Mouse (Mus musculus) intestine, embryonic 16.5 days (tissue): Measurements from ENCODE around the gene Dusp23. TPM values are rescaled to one million over a fixed set of nuclear protein-coding genes. Genes with fewer than 3 reads are reported as not detected.

ENCODE experiments used
- ATAC-seq: fragments of 200-750 bp; cut with Nextera tagmentation; 2 replicates; pipeline ENCODE4 v1.8.0; 2017; ENCODE audit warnings: moderate TSS enrichment, moderate library complexity
- H3K27ac ChIP-seq: fragments of 300-500 bp; sonication (generic); 2 replicates; pipeline ENCODE4 v1.5.1; 2014; ENCODE audit warnings: mild to moderate bottlenecking, low read length
- H3K27me3 ChIP-seq: fragments of 300-500 bp; sonication (generic); replicated peaks from 2 replicates; pipeline ENCODE4 v1.6.1; 2014; ENCODE audit warnings: low read length, control low read depth, mixed read lengths; ENCODE audit not compliant: control insufficient read depth, insufficient read depth
- H3K36me3 ChIP-seq: fragments of 300-500 bp; sonication (generic); 2 replicates; pipeline ENCODE4 v1.6.1; 2014; ENCODE audit warnings: low read length, control low read depth; ENCODE audit not compliant: control insufficient read depth, insufficient read depth
- H3K4me1 ChIP-seq: fragments of 300-500 bp; sonication (generic); 2 replicates; pipeline ENCODE4 v1.6.1; 2014; ENCODE audit warnings: low read length, control low read depth, mixed read lengths; ENCODE audit not compliant: control insufficient read depth, insufficient read depth
- H3K4me2 ChIP-seq: fragments of 300-500 bp; sonication (generic); 2 replicates; pipeline ENCODE4 v1.6.1; 2014; ENCODE audit warnings: low read depth, low read length, control low read depth
- H3K4me3 ChIP-seq: fragments of 300-500 bp; sonication (generic); 2 replicates; pipeline ENCODE4 v1.5.1; 2014; ENCODE audit warnings: mild to moderate bottlenecking, low read length
- H3K9ac ChIP-seq: fragments of 300-500 bp; sonication (generic); 2 replicates; pipeline ENCODE4 v1.6.1; 2014; ENCODE audit warnings: low read depth, low read length
- H3K9me3 ChIP-seq: fragments of 300-500 bp; sonication (generic); 2 replicates; pipeline ENCODE4 v1.6.1; 2016; ENCODE audit warnings: low read length, control low read depth; ENCODE audit not compliant: control insufficient read depth
- WGBS: fragments of 180-500 bp; shearing (Covaris S2); extraction: QIAGEN DNeasy Blood & Tissue Kit; methylation state at CpG from one replicate; pipeline ENCODE4 v1.1.7; 2014; 5-methylcytosine and 5-hydroxymethylcytosine counted together
- polyA plus RNA-seq: library from polyadenylated mRNA; unstranded; fragments of >200 nt; fragmentation: Nextera tagmentation; extraction: Ambion mirVana; gene quantifications from 2 replicates; pipeline ENCODE4 v1.2.1, GENCODE M21; 2015

The Dusp23 gene
- polyA plus RNA-seq, result 14.1 and 15.8 TPM in 2 replicates

DNA sequence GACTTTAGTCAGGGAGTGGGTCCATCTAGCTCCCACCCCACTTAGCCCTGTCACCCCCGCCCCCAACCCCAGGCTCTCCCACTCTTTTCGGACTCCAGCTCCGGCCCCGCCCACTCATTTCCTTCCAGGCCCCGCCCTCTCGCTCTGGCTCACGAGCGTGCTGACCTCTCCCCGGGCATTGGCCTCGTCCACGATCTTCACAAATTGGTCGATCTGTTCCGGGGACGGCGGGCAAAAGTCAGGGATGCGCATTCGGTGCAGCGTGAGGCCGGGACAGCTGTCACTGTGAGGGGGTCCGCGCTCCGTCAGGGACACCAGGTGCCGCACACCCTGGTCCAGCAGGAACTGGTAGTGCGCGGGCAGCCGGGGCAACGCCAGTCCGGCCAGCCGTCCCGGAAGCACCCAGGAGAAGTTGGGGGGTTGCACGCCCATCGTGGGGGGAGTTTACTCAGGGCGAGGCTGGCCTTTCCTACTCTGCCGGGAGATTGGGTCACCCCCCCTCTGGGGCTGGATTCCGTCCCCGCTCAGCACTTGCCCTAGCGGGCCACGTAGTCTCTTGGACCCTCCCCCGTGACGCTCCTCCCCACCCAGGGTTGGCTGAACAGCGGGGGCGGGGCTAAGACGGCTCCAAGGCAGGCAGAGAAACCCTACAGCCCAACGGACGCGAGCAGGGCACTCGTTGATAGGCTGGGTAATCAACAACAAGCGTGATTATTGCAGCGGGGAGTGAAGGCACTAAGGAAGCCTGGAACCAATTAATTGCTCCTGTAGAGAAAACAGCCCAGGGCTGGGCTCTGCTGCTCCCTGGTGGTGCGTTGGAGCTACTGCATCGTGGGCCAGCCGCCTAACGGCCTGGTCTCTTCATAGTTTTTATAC is at the start of gene Dusp23:
Gene Dusp23, minus strand, starts transcription at position 512 of the 876 bp plus-strand sequence.
- no peaks in the 10 kb centered on the region for H3K27me3 ChIP-seq
- H3K27ac ChIP-seq, result peak within 1 kb of the TSS; percentile 95
- peak within 1 kb of the TSS; percentile 82 for H3K4me3 ChIP-seq
- peak within 1 kb of the TSS; percentile 58 for H3K4me2 ChIP-seq
- H3K9me3 ChIP-seq, result peaks cover 2% of the 10 kb centered on the region; the same call in 1 of the 2 replicates
- under 1% methylated on average over 53 of the region's 53 CpGs for WGBS
- H3K36me3 ChIP-seq, result no peaks in the 10 kb centered on the region
- peaks cover 5% of the 10 kb centered on the region; the same call in 1 of the 2 replicates for H3K4me1 ChIP-seq
- H3K9ac ChIP-seq, result peak within 1 kb of the TSS; percentile 90
- ATAC-seq, result peak; percentile 100

DNA sequence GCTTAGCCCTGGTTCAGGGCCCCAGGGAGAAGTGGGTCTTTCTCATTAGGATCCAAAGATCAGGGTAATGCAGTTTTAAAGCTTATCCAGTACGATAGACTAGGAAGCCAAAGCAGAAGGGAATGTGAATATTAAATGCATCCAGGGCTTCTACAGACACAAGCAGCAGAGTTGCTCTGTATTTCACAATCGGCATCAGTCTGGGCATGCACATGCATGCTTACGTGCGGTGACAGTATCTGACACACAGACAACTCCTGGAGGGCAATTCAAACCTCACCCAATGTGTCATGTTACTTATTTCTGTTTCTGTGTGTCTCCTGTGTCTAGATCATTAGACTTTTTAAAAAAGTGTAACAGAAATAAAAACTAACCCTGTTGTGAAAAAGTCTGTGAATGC is 48.0 kb upstream of the Dusp23 start:
- no peaks in the 10 kb centered on the region for H3K36me3 ChIP-seq
- 90% methylated on average over 4 of the region's 4 CpGs for WGBS
- no peak overlapping the region for H3K27ac ChIP-seq
- no peaks in the 10 kb centered on the region for H3K9me3 ChIP-seq
- no peak for ATAC-seq
- no peak overlapping the region for H3K4me2 ChIP-seq
- no peaks in the 10 kb centered on the region for H3K27me3 ChIP-seq
- H3K9ac ChIP-seq, result no peak overlapping the region
- no peaks in the 10 kb centered on the region for H3K4me1 ChIP-seq
- H3K4me3 ChIP-seq, result no peak overlapping the region

DNA sequence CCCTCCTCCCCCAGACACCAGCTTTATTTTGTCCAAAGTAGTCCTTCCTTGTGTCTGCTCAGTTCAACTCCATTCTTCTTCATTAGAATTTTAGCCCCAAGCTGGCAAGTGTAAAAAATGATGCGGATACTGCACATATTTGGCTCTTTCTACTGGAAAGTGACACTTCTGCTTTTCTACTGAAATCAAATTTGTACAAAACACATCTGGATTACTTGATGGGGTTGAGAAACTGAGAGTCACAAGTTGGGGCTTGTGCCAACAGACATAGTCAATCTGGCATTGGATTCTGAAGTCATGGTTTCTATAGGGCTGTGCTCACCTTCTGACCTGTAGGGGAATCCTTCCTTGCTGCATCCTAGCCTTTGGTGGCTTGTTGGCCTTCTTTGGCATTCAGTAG is 38.0 kb upstream of the Dusp23 start:
- Histone ChIP-seq H3K9ac (no peak overlapping the region), H3K4me3 (no peak overlapping the region), H3K4me1 (no peaks in the 10 kb centered on the region), H3K27me3 (no peaks in the 10 kb centered on the region), H3K9me3 (no peaks in the 10 kb centered on the region), H3K36me3 (no peaks in the 10 kb centered on the region), H3K4me2 (no peak overlapping the region), H3K27ac (no peak overlapping the region)
- no peak for ATAC-seq
- 82% methylated on average over 1 of the region's 1 CpGs for WGBS

- 66% methylated on average over 6 of the region's 6 CpGs for WGBS
- Histone ChIP-seq H3K9ac (no peak overlapping the region), H3K27me3 (no peaks in the 10 kb centered on the region), H3K36me3 (no peaks in the 10 kb centered on the region), H3K4me1 (no peaks in the 10 kb centered on the region), H3K4me2 (no peak overlapping the region), H3K4me3 (no peak overlapping the region), H3K27ac (no peak overlapping the region), H3K9me3 (no peaks in the 10 kb centered on the region)
- ATAC-seq, result no peak
These were observed 34.8 kb upstream of the Dusp23 start for GRCm38 (mm10) chr1:172667597-172667996.

GRCm38 (mm10) chr1:172665457-172665856 is 32.7 kb upstream of the Dusp23 start:
- Histone ChIP-seq H3K27me3 (no peaks in the 10 kb centered on the region), H3K4me1 (no peaks in the 10 kb centered on the region), H3K4me2 (no peak overlapping the region), H3K9ac (no peak overlapping the region), H3K36me3 (no peaks in the 10 kb centered on the region), H3K27ac (no peak overlapping the region), H3K9me3 (no peaks in the 10 kb centered on the region), H3K4me3 (no peak overlapping the region)
- WGBS, result 64% methylated on average over 2 of the region's 2 CpGs
- no peak for ATAC-seq

DNA sequence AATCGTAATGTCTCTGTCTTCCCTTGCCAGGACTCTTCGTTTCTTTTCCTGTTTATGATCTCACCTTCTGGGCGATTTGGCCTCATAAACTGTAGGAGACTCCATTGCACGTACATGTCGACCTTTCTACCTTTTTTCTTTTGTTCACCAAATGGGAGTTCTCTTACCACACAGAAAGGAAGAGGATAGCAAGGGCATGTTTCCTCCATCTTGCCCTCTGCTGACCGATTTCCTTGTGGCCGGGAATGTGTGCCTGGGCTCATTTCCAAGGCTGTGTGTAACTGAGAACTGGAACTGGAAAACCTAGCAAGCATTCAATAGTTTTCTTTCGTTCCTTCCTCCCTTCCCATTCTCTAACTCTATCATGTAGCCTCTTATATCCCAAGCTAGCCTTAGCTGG is 26.9 kb upstream of the Dusp23 start:
- no peak overlapping the region for H3K4me3 ChIP-seq
- H3K9ac ChIP-seq, result no peak overlapping the region
- ATAC-seq, result no peak
- H3K4me1 ChIP-seq, result 0 out of 2 replicates have a peak, but pooled peaks cover 3% of the 10 kb centered on the region
- no peak overlapping the region for H3K4me2 ChIP-seq
- H3K36me3 ChIP-seq, result no peaks in the 10 kb centered on the region
- no peaks in the 10 kb centered on the region for H3K9me3 ChIP-seq
- WGBS, result 79% methylated on average over 8 of the region's 8 CpGs
- H3K27me3 ChIP-seq, result no peaks in the 10 kb centered on the region
- H3K27ac ChIP-seq, result no peak overlapping the region

- no peaks in the 10 kb centered on the region; the same call in 1 of the 2 replicates for H3K27me3 ChIP-seq
- no peak overlapping the region for H3K4me3 ChIP-seq
- WGBS, result 79% methylated on average over 3 of the region's 3 CpGs
- H3K36me3 ChIP-seq, result no peaks in the 10 kb centered on the region
- no peak overlapping the region for H3K9ac ChIP-seq
- no peak overlapping the region for H3K4me2 ChIP-seq
- no peaks in the 10 kb centered on the region for H3K9me3 ChIP-seq
- H3K4me1 ChIP-seq, result 0 out of 2 replicates have a peak, but pooled peaks cover 3% of the 10 kb centered on the region
- no peak overlapping the region for H3K27ac ChIP-seq
- no peak for ATAC-seq
These were observed 24.5 kb upstream of the Dusp23 start for GRCm38 (mm10) chr1:172657266-172657665.

GRCm38 (mm10) chr1:172653900-172654299 is 21.1 kb upstream of the Dusp23 start:
- 78% methylated on average over 6 of the region's 6 CpGs for WGBS
- H3K4me2 ChIP-seq, result no peak overlapping the region
- no peak overlapping the region for H3K27ac ChIP-seq
- H3K9ac ChIP-seq, result no peak overlapping the region
- no peaks in the 10 kb centered on the region for H3K9me3 ChIP-seq
- H3K4me1 ChIP-seq, result 0 out of 2 replicates have a peak, but pooled peaks cover 3% of the 10 kb centered on the region
- H3K36me3 ChIP-seq, result no peaks in the 10 kb centered on the region
- no peak overlapping the region for H3K4me3 ChIP-seq
- no peaks in the 10 kb centered on the region; the same call in 1 of the 2 replicates for H3K27me3 ChIP-seq
- ATAC-seq, result no peak

DNA sequence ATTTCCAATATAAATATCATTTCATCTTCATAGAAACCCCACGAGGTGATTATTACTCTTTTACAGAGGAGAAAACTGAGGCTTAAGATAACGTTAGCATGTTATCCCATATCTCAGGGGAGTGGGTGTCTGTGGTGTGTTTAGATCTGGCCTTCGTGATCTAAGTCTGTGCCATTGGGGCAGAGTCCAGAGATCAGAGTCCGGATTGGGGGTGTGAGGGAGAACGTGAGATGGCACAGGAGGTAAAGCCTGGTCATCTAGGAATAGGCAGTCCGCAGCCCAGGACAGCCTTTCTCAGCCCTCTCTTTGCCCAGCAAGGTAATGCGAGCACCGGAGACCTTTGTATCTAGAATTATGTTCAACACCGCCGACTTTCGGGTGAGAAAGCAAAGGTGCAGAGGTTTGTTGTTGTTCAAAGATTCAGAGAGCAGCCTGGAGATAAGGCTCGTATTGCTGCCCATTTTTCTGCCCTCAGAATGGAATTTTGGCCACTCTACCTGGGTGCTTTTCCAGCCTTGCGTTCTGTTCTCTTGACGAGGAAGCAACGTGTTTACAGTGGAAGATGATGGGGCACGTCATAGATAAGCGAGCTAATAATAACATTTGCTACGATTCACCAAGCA is 19.4 kb upstream of the Dusp23 start:
- 63% methylated on average over 18 of the region's 18 CpGs for WGBS
- Histone ChIP-seq H3K9me3 (no peaks in the 10 kb centered on the region), H3K4me2 (peak overlapping the region; percentile 16; the same call in 1 of the 2 replicates), H3K4me1 (0 out of 2 replicates have a peak, but pooled peaks cover 3% of the 10 kb centered on the region), H3K4me3 (no peak overlapping the region), H3K9ac (no peak overlapping the region), H3K27me3 (no peaks in the 10 kb centered on the region; the same call in 1 of the 2 replicates), H3K27ac (no peak overlapping the region), H3K36me3 (no peaks in the 10 kb centered on the region)
- ATAC-seq, result peak; percentile 45
